Mouse (Mus musculus) erythroblast, embryonic 14.5 days (primary cell): Measurements from ENCODE around the gene Tpx2.

Source experiments
- GATA1 ChIP-seq: IDR thresholded peaks from 2 replicates; pipeline ENCODE4 v1.6.1; 2012; ENCODE audit warnings: low read length, inconsistent platforms, mixed read lengths
- TAL1 ChIP-seq: IDR thresholded peaks from 3 replicates; pipeline ENCODE4 v1.6.1; 2012; ENCODE audit warnings: low read length, inconsistent platforms, mixed read lengths

DNA sequence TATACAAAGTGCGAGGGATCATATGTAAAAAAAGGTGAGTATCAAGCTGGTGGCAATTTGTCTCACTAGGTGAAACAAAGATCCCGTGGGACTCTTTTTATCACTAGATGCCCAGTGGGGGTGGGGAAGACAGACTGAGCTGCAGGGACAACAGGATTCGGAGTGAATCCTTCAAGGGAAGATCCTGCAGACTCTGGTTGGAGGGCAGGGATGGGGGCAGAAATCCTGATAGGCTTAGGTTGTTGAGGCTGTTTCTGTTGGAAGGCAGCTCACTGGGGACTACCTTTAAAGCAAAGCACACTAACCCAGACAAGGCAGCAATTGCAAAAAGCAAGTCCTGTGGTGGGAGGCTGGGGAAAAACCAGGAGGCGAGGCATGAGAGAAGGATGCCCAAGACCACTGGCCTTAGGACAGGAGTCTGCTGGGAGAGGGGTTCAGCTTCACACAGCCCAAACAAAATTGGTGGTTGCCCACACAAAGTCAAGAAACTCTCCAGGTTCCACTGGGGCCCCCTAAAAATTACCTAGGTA is 22.5 kb upstream of the Tpx2 start:
- TF ChIP-seq TAL1: no peak
- TF ChIP-seq GATA1: no peak
